Mouse (Mus musculus) layer of hippocampus, postnatal 25 days (tissue): ENCODE data around the gene Gimap4. TPM values are rescaled to one million over a fixed set of nuclear protein-coding genes. Genes with fewer than 3 reads are reported as not detected.

Experiments
- DNase-seq, 2 experiments: peaks; one replicate each; pipeline ENCODE4 v3.0.0; 2022; ENCODE audit warnings: mixed read lengths in 2 of 2, low spot score in 1 of 2; ENCODE audit errors: extremely low spot score in 1 of 2
- total RNA-seq, 2 experiments: library from RNA; stranded (reverse); gene quantifications; 2 replicates each; pipeline ENCODE4 v1.2.3; 2021

Gene Gimap4
- total RNA-seq, 2 experiments from 2014 or later = not detected

DNA sequence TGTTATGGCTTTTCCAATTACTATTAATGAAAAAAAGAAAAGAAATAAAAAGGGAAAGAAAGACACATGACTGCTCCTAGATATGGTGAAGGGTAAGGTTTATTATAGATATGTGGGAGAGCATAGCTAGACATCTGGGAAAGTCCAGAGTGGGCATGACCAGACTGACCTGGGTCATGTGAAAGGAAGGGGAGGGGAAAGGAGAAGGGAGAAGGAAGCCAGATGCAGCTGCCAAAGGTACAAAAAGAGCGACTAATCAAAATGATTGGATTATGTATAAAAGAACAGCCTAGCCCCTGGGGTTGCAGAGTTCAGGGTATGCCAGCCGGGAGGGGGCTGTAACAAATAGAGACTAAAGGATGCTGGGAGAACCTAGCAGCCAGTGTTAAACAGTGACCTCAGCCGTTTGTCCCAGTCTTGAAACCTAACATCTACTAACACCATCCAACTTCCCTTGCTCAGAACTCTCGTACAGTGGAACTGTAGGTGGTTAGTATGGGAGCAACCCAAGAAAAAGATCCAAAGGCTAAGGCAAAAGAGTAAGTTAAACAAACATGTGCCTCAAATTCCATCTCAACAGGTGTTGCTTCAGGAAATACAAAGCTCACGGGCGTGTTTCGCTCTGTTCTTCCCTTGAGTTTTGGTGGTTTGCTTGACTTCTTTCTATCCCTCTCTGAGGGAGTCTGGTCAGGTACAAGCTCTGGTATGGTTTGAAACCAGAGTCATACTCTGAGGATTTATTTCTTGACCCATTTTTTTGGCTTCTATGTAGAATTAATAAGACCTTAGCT, 13.9 kb downstream of the Gimap4 start:
- DNase-seq = no peak

DNA sequence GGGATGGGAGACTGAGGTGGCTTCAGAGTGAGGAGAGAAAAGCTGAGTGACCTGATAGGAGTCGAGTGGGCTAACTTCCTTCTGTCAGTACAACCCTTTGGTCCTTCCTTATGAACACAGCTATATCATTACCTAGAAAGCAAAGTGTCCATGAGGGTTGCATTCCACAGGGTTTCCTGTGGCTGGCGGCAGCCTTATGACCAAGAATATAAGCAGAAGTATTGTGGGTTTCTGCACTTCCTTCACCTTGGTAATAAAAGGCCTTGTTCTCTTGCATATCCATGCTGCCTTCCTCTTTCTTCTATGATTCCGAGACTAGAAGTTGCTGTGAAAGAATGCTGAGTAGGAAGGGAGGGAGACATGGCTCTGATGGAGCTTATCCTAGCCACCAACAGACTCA, 14.5 kb downstream of the Gimap4 start:
- no peak for DNase-seq

DNA sequence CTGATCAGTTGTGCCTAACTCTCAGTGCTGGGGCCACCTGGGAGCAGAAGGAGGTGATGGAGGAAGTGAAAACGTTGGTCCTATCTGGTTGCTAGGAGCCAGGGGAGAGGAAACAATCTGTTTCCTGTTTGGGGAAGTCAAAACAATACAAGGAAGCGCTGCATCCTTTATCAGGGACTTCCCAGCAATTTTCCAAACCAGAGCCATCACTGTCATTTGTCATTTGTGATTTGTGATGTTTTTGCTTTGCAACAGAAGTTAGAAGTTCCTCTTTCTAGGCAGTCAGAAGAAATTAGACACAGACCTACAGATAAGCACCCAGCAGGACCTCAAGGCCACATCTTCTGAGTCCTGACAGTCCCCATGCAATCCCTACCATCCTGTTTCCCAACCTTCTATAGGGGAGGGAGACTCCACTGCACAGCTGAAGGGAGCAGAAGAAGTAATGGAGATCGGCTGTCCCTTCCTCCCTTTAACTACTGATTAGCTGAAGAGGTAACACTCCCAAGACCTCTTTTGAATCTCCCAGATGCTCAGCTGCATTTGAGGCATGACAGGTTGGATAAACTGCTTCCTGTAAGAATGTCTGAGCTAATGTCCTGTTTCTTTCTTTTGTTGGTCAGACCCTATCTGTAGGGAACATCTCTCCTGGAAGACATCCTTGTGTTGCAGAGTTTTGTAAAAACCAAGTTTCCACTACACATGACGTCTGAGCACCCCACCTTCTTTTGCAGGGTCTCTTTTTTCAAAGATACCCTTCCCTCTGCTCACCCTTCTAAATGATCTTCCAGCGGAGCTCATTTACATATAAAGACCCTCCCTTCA, 16.1 kb downstream of the Gimap4 start:
- DNase-seq = no peak

DNA sequence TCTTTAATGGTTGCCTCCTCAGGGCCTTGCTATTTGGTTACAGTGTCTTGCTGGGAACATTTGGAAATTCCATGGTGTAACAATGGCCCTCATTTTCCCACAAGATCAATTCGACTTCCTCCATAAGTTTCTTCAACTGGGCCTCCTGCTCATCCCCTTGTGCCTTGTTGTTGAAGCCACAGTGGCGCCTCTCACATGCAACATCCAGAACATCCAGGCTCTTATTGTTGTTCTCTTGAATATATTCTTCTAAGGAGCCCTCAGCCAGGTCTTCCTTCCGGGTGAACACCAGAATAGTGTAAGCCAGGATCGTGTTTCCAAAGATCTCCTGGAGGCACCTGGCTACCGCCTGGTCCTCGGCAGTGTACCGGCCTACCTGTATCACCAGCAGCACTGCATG, 17.8 kb downstream of the Gimap4 start:
- no peak for DNase-seq

DNA sequence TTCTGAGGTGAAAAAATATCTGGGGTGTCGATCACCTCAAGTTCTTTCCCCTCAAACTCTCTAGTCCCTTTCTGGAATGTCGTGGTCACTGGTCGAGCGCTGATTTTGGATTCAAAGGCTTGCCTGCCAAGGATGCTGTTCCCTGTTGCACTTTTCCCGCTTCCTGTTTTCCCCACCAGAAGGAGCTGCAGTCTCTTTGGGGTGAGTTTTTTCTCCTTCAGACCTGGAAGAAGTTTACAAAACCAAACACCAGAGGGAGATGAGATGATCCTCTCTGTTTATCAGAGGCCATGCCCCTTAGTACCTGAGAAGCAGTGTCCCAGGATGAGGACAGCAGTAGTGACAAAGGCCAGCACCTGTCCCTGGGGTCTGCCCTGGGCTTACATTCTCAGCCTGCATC, 18.3 kb downstream of the Gimap4 start:
- DNase-seq = no peak

DNA sequence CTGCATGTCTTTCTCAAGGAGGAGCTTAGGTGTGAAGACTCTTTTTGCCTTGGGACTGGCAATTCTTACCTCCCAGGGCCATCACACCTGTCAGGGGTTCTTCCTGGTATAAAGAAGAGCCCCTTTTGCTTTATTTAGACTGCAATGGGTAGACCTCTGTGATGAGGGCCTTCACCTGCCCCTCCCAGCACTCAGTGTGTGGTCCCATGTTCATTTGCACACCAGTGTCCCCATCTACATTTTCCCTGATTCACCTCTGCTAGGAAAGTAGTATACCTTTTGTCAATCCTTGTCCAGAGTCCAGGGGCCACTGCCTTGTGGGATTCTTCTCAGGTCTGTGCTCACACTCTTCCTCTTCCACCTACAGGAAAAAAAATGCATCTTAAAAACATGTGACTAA, 19.8 kb downstream of the Gimap4 start:
- DNase-seq = no peak

DNA sequence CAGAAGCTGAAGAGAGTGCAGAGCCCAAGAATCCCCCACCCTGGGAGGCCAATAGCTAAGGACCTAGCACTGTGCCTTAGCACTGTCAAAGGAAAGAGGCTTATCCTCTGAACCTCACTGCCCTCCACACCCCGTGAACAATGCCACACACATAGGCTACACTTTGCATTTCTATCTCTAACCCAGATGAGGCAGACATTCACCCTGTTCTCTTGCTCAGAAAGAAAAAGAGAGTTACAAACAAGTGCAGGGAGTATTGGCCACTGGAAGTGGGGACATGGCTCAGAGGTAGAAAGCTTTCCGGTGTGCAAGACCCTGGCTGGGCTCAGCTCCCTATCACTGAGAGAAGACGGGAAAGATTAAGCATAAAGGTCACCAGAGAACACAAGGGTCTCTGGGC, 21.8 kb downstream of the Gimap4 start:
- no peak for DNase-seq

DNA sequence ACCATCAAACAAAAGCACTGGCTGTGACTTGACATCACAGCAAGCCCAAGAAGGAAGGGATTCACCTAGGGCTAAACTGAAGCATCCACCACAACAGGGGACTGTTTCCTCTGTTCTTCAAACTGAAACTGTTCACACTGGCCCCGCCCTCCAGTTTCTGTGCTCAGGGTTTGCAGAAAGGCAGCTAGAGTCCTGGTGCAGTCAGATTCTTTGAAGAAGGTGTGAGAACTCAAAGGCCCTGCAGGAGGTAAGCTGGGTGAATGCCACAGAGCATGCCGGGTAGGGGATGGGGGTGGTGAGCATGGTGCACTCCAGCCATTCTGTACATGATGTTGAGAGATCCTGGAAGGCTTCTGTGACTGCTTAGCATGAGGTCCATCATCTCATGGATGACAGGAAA, 34.1 kb downstream of the Gimap4 start, which contains the start of the genes Gm28053 and Gimap7:
Gene Gm28053, plus strand, starts transcription at position 153 of the 400 bp plus-strand sequence.
Gene Gimap7, plus strand, starts transcription at position 167 of the 400 bp plus-strand sequence.
- DNase-seq = no peak

DNA sequence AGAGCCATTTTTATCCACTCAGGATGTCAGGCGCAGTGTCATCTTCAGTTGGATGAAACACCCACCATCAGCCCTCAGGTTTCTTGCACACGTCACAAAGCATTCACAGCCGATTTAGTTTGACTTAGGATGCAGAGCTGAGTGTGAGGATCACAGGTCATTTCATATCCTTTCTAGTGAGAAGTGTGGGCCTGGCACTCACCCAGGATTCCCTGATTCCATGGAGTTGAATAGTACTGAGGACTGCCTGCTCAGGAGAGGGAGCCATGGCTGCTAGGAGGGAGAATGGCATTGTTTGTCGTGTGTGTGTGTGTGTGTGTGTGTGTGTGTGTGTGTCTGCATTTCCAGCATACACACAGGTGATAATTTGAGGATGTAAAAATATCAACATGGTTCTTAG, 36.0 kb downstream of the Gimap4 start:
- no peak for DNase-seq

DNA sequence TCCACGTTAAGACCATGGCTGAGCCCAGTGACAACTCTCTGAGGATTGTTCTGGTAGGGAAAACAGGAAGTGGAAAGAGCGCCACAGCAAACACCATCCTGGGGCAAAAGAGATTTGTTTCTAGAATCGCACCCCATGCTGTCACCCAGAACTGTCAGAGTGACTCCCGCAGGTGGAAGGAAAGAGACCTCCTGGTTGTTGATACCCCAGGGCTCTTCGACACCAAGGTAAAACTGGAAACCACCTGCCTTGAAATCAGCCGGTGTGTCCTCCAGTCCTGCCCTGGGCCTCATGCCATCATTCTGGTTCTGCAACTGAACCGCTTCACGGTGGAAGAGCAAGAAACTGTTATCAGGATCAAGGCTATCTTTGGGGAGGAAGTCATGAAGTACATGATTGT, 39.1 kb downstream of the Gimap4 start:
- DNase-seq = no peak

DNA sequence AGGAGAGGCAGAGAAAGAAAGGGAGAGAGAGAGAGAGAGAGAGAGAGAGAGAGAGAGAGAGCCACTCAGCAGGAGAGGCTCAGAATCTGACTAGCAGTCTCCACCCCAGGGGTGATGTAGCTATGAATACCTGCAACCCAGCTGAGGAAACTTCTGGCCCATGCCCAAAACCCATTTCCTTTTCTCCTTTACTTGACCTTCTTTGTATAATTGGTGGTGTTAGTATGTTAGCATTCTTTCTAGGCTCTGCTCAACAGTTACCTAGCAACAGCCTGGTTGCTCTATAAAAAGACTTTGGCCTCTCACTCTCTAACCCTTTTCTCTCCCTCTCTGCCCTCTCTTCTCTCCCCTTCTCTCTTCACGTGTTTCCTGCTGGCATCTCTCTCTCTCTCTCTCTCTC, 41.1 kb downstream of the Gimap4 start:
- DNase-seq = no peak

DNA sequence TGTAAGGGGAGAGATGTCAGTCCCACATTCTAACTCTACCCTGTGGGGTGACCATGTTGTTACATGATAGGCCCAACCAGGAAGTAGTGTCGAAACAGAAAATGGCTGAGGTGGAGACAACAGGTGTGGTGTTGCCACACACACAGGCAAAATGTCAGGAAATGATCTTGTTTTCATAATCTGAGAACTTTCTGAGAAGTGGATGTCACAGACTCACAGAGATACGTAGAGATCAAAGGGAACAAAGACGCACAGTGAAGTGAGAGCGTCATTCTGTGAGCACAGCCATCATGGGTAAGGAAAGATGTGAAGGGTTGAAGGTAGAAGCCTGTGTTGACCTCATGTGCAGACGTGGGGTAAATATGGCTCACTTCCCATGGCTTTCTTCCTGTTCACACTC, 43.4 kb downstream of the Gimap4 start:
- no peak for DNase-seq

DNA sequence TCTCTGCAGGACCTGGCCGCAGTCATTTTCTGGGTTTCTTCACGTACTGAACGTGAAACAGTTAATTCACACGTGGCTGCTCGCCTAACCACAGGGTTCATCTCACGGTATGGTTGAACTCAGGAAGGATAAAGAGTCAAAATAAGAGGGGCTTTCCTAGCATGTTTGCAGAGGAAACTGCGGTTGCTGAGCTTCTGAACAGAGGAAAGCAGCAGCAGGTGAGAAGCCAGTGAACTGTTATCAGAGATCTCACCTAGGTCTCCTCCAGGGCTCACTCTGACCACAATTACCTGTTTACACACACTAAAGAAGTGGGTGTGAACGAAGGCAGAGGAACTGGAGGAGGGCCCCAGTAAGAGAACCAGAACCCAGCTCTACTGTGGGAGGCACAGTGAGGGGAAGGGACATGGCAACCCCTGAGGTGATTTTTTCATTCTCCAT, 48.5 kb downstream of the Gimap4 start:
- DNase-seq = no peak

DNA sequence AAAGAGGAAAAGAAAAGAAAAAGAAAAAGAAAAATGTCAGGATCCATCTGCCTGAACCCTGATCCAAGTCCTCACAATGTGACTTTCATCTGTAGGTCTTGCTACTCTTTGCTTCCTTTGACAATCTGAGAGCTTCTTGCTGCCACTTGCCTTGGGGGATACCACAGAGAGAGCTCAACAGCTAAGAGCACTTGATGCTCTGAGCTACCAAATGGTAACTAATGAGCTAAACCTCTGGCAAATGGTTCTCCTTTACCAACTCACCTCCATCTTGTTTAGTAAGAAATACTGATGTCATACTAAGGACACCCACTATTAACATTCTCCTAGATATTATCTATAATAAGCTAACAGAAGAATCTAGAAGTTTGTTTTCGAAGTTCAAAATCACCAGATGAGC, 49.3 kb downstream of the Gimap4 start:
- DNase-seq = no peak

DNA sequence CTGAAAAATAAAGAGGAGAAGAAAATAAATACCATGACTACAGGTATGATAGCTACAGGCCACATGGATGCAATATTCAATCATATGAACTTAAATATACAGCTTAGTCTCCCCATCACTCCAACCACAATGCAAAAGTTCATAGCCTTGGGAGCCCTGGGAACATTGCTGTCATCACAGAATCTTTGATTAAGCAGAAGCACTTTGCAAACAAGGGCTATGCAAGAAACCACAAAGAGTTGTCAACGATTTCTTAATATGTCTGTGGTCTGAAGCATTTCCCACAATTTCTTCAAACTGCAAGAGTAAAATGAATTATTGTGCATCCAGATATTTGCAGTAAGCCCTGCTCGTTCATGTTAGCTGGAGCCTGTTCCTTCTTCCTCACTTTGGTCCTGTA, 52.7 kb downstream of the Gimap4 start:
- no peak for DNase-seq

DNA sequence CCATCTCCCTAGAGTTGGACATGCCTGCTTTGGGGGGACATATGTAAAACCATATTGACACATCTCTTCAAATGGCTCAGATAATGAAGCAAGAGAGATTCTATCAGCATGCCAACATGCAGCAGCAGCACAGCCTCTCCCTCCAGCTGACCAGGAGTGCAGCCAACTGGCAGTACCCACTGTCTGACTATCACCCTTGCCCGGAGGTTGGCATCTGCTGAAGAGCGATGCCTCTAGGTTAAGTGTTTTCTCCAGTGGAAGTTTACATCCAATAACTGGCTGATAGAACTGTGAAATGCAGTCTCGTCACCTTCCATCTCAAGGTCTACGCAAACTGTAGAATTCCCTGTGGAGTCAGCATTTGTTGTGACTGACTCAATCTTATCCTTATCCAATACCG, 53.3 kb downstream of the Gimap4 start:
- DNase-seq = no peak

DNA sequence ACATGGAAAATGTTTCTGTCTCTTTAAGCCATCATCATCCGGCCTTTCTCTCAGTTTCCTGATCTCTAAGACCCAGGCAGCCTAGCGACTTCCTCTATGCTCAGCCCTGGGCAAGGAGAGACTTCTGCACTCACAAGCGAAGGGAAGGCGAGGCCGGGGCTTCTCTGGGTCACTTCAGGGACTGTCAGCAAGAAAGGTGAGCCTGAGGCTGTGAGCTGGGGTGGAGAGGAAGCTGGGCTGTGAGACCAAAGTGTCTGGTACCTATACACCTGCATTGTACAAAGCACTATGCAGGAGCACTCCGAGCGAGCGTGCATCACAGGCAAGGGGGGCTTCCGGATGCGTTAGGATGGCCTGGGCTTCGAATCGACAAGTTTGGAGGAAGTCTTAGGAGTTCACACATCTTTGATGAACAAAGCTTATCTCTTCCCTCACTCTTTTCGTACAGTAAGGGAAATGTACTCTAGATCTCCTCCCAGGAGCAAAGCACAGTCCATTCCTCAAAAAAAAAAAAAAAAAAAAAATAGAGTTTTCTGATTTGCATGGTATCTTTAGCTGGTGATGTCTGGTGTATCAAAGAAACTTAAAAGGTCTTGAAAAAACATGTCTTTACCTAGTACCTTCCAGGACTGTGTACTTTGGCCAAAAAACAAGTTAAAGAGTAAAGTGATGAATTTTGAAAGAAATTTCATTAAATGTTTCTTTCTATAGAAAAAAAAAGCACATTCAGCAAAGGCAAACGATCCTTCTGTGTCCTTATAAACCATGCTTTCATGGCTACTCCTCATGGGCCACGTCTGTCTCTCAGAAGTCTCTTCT, 54.8 kb downstream of the Gimap4 start, which contains the start of gene Gimap1:
Gene Gimap1, plus strand, starts transcription at position 94 of the 819 bp plus-strand sequence.
- no peak for DNase-seq

DNA sequence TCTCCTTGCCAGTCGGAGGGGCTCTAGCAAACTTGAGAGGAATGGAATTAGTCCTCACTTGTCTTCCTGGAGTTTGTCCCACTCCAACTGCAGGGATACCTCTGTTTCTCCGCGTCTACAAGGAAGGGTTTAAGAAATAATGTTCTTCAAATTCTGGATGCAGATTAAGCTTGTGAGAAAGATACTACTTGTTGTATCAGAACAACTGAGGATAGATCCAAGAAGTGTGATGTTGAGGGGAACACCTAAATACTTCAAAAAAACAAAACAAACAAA, 55.4 kb downstream of the Gimap4 start:
- no peak for DNase-seq

DNA sequence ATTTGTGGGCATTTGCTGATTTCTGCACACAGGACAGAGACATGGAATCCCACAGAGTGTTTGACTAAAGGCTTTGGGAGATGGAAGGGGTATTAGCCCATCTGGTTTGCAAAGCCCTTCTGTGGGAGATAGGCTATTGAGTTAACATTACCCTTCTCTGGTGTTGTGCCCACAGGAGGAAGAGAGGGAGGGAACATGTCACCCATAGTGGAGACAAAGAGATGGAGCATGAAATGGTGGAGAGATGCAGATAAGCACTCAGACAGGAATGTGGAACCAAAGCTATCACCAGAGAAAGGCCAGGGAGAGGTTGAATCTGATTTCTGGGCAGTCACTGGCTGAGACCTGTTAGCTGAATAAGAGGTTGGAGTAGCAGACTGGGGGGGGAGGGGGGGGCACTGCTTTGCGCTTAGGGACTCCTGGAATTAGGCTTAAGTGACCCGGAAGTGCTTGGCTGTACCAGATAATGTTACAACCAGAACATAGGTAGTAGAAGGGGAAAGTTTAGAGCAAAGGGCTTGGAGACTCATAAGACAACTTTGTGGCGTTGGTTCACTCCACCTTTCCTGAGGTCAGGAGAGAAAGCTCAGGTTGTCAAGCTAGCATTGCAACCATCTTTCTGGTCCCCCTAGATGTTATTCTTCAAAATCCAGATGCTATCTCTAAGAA, 56.3 kb downstream of the Gimap4 start:
- no peak for DNase-seq

DNA sequence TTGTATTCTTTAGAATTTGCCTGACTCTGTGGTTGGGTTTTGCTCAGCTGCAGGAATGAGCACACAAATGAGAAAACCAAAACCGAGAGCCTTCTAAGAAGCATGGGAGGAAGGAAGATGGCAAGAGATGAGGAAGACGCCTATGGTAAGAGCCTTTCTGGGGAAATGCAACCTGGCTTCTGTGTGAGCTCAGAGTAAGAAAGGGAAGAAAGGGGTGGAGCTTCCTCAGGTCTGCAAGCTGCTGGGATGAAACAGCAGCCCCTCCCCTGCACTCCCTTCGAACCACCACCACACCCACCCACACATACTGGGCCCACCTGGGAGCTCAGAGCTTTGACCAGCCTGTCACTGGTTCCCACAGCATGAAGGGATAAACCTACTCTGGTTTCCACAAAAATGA, 56.9 kb downstream of the Gimap4 start:
- no peak for DNase-seq
